Comparison of ENCODE assay signal across 8 mouse cellular contexts in genomic region chr1:186182498-186183203, GRCm38 (mm10).
DNase-seq lines count a peak whose midpoint lies in the region; ATAC-seq and TF ChIP-seq lines count a peak whose summit lies in the region.

No protein-coding gene starts in this region.

- DNase-seq in cerebellum, adult 9-10 months: peak; percentile 7
- peak; percentile 14 to 19 for DNase-seq in frontal cortex, postnatal 14 days (ENCODE audit: low spot score in 2 of 2)
- DNase-seq in layer of hippocampus, postnatal 10 days (ENCODE audit: low spot score in 2 of 2): peak; percentile 55 to 66
- peak; percentile 87 for DNase-seq in retina, embryonic 14.5 days (ENCODE audit: low spot score)
- no peak for DNase-seq in thymus, postnatal 4 days

- peak; percentile 29 for TF ChIP-seq CTCF in E14TG2a.4 (conservative IDR thresholded peaks at IDR 0.05; ENCODE audit: low read length)

- H3K9me3 ChIP-seq in E14TG2a.4 (ENCODE audit: low read length): no peaks in the 10 kb centered on the region
- H3K9me3 ChIP-seq in hindbrain, embryonic 12.5 days (replicated peaks): no peaks in the 10 kb centered on the region
- no peaks in the 10 kb centered on the region for H3K9me3 ChIP-seq in lung, embryonic 15.5 days

- H3K36me3 ChIP-seq in E14TG2a.4 (ENCODE audit: insufficient read depth, low read length): no peaks in the 10 kb centered on the region
- H3K36me3 ChIP-seq in hindbrain, embryonic 12.5 days: no peaks in the 10 kb centered on the region
- no peaks in the 10 kb centered on the region for H3K36me3 ChIP-seq in lung, embryonic 15.5 days

- peak overlapping the region; percentile 36 for H3K4me2 ChIP-seq in hindbrain, embryonic 12.5 days (replicated peaks)
- peak overlapping the region; percentile 47 for H3K4me2 ChIP-seq in lung, embryonic 15.5 days

- H3K27ac ChIP-seq in hindbrain, embryonic 12.5 days: peak overlapping the region; percentile 31
- peak overlapping the region; percentile 35; the same call in 1 of the 2 replicates for H3K27ac ChIP-seq in lung, embryonic 15.5 days

- peak; percentile 85 for ATAC-seq in hindbrain, embryonic 12.5 days (ENCODE audit: low FRiP score)
- 0 out of 2 replicates have a peak, but pooled peaks have one; percentile 59 for ATAC-seq in lung, embryonic 15.5 days (ENCODE audit: borderline replicate concordance, extremely low read depth, low FRiP score, low TSS enrichment)

- H3K27me3 ChIP-seq in E14TG2a.4 (ENCODE audit: insufficient read depth, low read length): no peaks in the 10 kb centered on the region
- H3K27me3 ChIP-seq in hindbrain, embryonic 12.5 days: no peaks in the 10 kb centered on the region
- no peaks in the 10 kb centered on the region for H3K27me3 ChIP-seq in lung, embryonic 15.5 days

- H3K9ac ChIP-seq in hindbrain, embryonic 12.5 days: 0 out of 2 replicates have a peak overlapping the region, but pooled peaks have one; percentile 14
- H3K9ac ChIP-seq in lung, embryonic 15.5 days: 0 out of 2 replicates have a peak overlapping the region, but pooled peaks have one; percentile 13

- WGBS in hindbrain, embryonic 12.5 days: 44% methylated on average over 23 of the region's 23 CpGs
- WGBS in lung, embryonic 15.5 days: 14% methylated on average over 23 of the region's 23 CpGs

- H3K4me3 ChIP-seq in E14TG2a.4 (replicated peaks; ENCODE audit: low read length): no peak overlapping the region
- H3K4me3 ChIP-seq in hindbrain, embryonic 12.5 days: 0 out of 2 replicates have a peak overlapping the region, but pooled peaks have one; percentile 4
- H3K4me3 ChIP-seq in lung, embryonic 15.5 days: peak overlapping the region; percentile 19; the same call in 1 of the 2 replicates

- H3K4me1 ChIP-seq in E14TG2a.4 (replicated peaks; ENCODE audit: low read depth, low read length): peaks cover 4% of the 10 kb centered on the region; the same call in 1 of the 2 replicates
- peaks cover 18% of the 10 kb centered on the region for H3K4me1 ChIP-seq in hindbrain, embryonic 12.5 days
- peaks cover 15% of the 10 kb centered on the region for H3K4me1 ChIP-seq in lung, embryonic 15.5 days
